Mouse (Mus musculus) MEL (cell line): ENCODE measurements around the gene Spsb1. TPM values are rescaled to one million over a fixed set of nuclear protein-coding genes. Genes with fewer than 3 reads are reported as not detected.

Experiments
- DNase-seq: peaks from one replicate; pipeline ENCODE4 v3.0.0; 2011; ENCODE audit warnings: low read depth, low spot score
- H3K27ac ChIP-seq: 2 replicates; pipeline ENCODE4 v1.5.1; 2012; ENCODE audit warnings: low read depth, mild to moderate bottlenecking, control low read depth, low read length, moderate library complexity; ENCODE audit not compliant: control insufficient read depth
- H3K27me3 ChIP-seq, 2 experiments: fragments of 150-350 bp in 1 of 2; sonication (generic) in 1 of 2; 2 replicates each; pipeline ENCODE4 v1.6.1; 2012; ENCODE audit warnings: low read length in 2 of 2, mild to moderate bottlenecking in 2 of 2, improper control_type of control experiment in 1 of 2, moderate library complexity in 1 of 2; ENCODE audit not compliant: insufficient read depth in 2 of 2, control insufficient read depth in 1 of 2
- H3K36me3 ChIP-seq, 2 experiments: 2 replicates each; pipeline ENCODE4 v1.6.1; 2012 to 2014; ENCODE audit warnings: low read length in 2 of 2, improper control_type of control experiment in 1 of 2, inconsistent platforms in 1 of 2, mild to moderate bottlenecking in 1 of 2; ENCODE audit not compliant: insufficient read depth in 2 of 2, control insufficient read depth in 1 of 2
- H3K4me1 ChIP-seq, 2 experiments: fragments of 150-350 bp in 1 of 2; sonication (generic) in 1 of 2; 2 replicates each; pipeline ENCODE4 v1.6.1; 2012; ENCODE audit warnings: low read length in 2 of 2, improper control_type of control experiment in 1 of 2, mild to moderate bottlenecking in 1 of 2; ENCODE audit not compliant: insufficient read depth in 2 of 2, control insufficient read depth in 1 of 2
- H3K4me3 ChIP-seq, 2 experiments: fragments of 150-350 bp in 1 of 2; sonication (generic) in 1 of 2; 2 replicates each; pipeline ENCODE4 v1.5.1; 2012; ENCODE audit warnings: low read depth in 2 of 2, low read length in 2 of 2, mild to moderate bottlenecking in 2 of 2, moderate library complexity in 2 of 2, control low read depth in 1 of 2, improper control_type of control experiment in 1 of 2; ENCODE audit not compliant: control insufficient read depth in 1 of 2, insufficient read depth in 1 of 2
- H3K79me2 ChIP-seq: 2 replicates; pipeline ENCODE4 v1.6.1; 2012; ENCODE audit warnings: mild to moderate bottlenecking, low read length, moderate library complexity; ENCODE audit not compliant: control insufficient read depth, poor library complexity, insufficient read depth
- H3K9ac ChIP-seq: 2 replicates; pipeline ENCODE4 v1.6.1; 2012; ENCODE audit warnings: low read depth, mild to moderate bottlenecking, control low read depth, low read length, moderate library complexity; ENCODE audit not compliant: control insufficient read depth, poor library complexity, severe bottlenecking
- H3K9me3 ChIP-seq: fragments of 150-350 bp; sonication (generic); replicated peaks from 2 replicates; pipeline ENCODE4 v1.6.1; 2012; ENCODE audit warnings: mild to moderate bottlenecking, low read length, improper control_type of control experiment, moderate library complexity; ENCODE audit not compliant: insufficient read depth
- CHD1 ChIP-seq: IDR thresholded peaks from 2 replicates; pipeline ENCODE4 v1.6.1; 2012; ENCODE audit warnings: low read depth, mild to moderate bottlenecking, inconsistent platforms, low read length, improper control_type of control experiment
- ELF1 ChIP-seq: IDR thresholded peaks from 2 replicates; pipeline ENCODE4 v1.6.1; 2014; ENCODE audit warnings: low read depth, mild to moderate bottlenecking, inconsistent platforms, low read length, improper control_type of control experiment, moderate library complexity
- EP300 ChIP-seq, 2 experiments: IDR thresholded peaks; 2 replicates each; pipeline ENCODE4 v1.6.1; 2011; ENCODE audit warnings: improper control_type of control experiment in 2 of 2, low read length in 2 of 2, low read depth in 1 of 2, mild to moderate bottlenecking in 1 of 2
- ETS1 ChIP-seq: IDR thresholded peaks from 2 replicates; pipeline ENCODE4 v1.6.1; 2012; ENCODE audit warnings: low read depth, mild to moderate bottlenecking, inconsistent platforms, low read length, improper control_type of control experiment, moderate library complexity
- MAZ ChIP-seq: IDR thresholded peaks from 2 replicates; pipeline ENCODE4 v1.6.1; 2012; ENCODE audit warnings: low read depth, mild to moderate bottlenecking, inconsistent platforms, low read length, improper control_type of control experiment
- MXI1 ChIP-seq: IDR thresholded peaks from 2 replicates; pipeline ENCODE4 v1.6.1; 2011; ENCODE audit warnings: mild to moderate bottlenecking, low read depth, low read length, improper control_type of control experiment
- MYB ChIP-seq: IDR thresholded peaks from 2 replicates; pipeline ENCODE4 v1.6.1; 2011; ENCODE audit warnings: mild to moderate bottlenecking, low read depth, low read length, improper control_type of control experiment
- NELFE ChIP-seq: IDR thresholded peaks from 2 replicates; pipeline ENCODE4 v1.6.1; 2011; ENCODE audit warnings: low read depth, low read length, improper control_type of control experiment
- NRF1 ChIP-seq: IDR thresholded peaks from 2 replicates; pipeline ENCODE4 v1.6.1; 2014; ENCODE audit warnings: low read depth, mild to moderate bottlenecking, inconsistent platforms, low read length, improper control_type of control experiment, moderate library complexity; ENCODE audit not compliant: poor library complexity, insufficient read depth, severe bottlenecking
- POLR2AphosphoS2 ChIP-seq: IDR thresholded peaks from 2 replicates; pipeline ENCODE4 v1.6.1; 2011; ENCODE audit warnings: low read length, improper control_type of control experiment
- SIN3A ChIP-seq: IDR thresholded peaks from 2 replicates; pipeline ENCODE4 v1.6.1; 2012; ENCODE audit warnings: low read length, improper control_type of control experiment, inconsistent platforms
- SMC3 ChIP-seq: IDR thresholded peaks from 2 replicates; pipeline ENCODE4 v1.6.1; 2011; ENCODE audit warnings: low read depth, low read length, improper control_type of control experiment
- TAL1 ChIP-seq: IDR thresholded peaks from 2 replicates; pipeline ENCODE4 v1.6.1; 2012; ENCODE audit warnings: mild to moderate bottlenecking, inconsistent platforms, low read length, moderate library complexity, mixed read lengths
- TBP ChIP-seq: IDR thresholded peaks from 2 replicates; pipeline ENCODE4 v1.8.0; 2011; ENCODE audit warnings: low read depth, low read length, improper control_type of control experiment
- polyA plus RNA-seq, 2 experiments: library from polyadenylated mRNA; stranded (reverse) in 1 of 2; unstranded in 1 of 2; fragments of >175 nt in 1 of 2; fragments of >200 nt in 1 of 2; gene quantifications; 2 replicates each; pipeline versions ENCODE4 v1.2.1 to v1.2.4; 2012; ENCODE audit warnings: low replicate concordance in 2 of 2, low read depth in 1 of 2; ENCODE audit not compliant: insufficient read length in 2 of 2, insufficient read depth in 1 of 2, missing spikeins in 1 of 2
- total RNA-seq: library from RNA; depleted of rRNA; stranded (reverse); fragments of 300-350 nt; gene quantifications from 2 replicates; pipeline ENCODE4 v1.2.3, GENCODE M21; 2012

Spsb1 gene
- total and polyA plus RNA-seq, 3 experiments: 0.12 to 0.25 TPM; not detected in 1

DNA sequence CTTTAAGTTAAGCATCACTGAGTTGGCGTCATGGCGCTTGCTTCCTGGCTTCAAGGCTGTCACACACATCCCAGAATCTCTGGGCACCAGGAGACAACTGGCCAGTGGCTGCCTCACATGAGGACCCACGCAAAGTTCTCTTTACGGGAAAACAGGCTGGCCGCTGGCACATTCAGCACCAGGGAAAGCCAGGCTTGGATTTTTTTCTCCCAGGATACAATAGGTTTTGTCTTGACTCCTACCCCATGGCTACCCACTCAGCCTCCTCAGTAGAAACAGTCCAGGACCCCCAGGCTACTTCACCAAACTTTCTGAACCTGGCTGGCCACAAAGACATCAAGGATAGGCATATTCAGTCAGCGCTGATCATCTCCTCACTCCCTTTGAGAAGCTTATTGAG, 19.4 kb downstream of the Spsb1 start:
- H3K27me3 ChIP-seq: peaks cover 3 to 16% of the 10 kb centered on the region in 2 experiments

DNA sequence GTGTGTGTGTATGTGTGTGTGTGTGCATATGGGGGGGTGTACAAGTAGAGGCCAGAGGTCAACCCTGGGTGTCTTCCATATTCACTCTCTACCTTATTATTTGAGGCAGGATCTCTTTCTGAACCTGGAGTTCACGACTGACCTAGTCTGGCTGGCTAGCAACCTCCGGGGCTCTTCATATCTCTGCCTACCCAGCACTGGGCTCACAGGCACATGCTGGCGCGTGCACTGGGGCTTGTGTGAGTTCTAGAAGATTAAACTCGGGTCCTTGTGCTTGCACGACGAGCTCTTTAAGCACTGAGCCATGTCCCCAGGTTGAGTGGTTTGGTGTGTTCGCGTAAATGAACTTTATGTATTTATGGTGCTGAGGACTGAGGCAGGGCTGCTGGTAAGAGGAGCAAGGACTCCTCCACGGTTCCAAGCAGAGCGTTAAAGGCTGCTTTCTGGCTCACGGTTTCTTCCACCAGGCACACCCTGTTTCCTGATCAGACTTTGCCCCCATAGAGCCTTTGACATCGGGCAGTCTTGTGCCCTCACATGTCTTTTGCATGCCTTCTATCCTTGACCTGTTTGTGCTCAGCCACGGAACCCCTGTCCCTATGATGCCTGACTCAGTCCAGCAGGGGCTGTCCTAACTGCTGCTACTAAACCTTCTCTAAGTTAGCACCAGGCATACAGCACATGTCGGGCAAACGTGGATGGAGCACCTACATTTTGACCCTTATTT, 21.2 kb downstream of the Spsb1 start:
- no peaks in the 10 kb centered on the region for H3K9me3 ChIP-seq
- H3K27me3 ChIP-seq: peaks cover 3 to 16% of the 10 kb centered on the region in 2 experiments
- DNase-seq: no peak
- no peaks in the 10 kb centered on the region for H3K79me2 ChIP-seq
- H3K4me1 ChIP-seq: no peaks in the 10 kb centered on the region
- H3K36me3 ChIP-seq: no peaks in the 10 kb centered on the region
- no peak overlapping the region for H3K4me3 ChIP-seq
- TF ChIP-seq SIN3A: no peak
- no peak overlapping the region for H3K27ac ChIP-seq
- H3K9ac ChIP-seq: no peak overlapping the region

More for the DNA sequence above, 19.4 kb downstream of the Spsb1 start:
- Histone ChIP-seq H3K27ac (no peak overlapping the region), H3K9ac (no peak overlapping the region), H3K79me2 (no peaks in the 10 kb centered on the region), H3K9me3 (no peaks in the 10 kb centered on the region), H3K36me3 (no peaks in the 10 kb centered on the region), H3K4me1 (no peaks in the 10 kb centered on the region), H3K4me3 (no peak overlapping the region)
- no peak for DNase-seq
- TF ChIP-seq NRF1: no peak
- TF ChIP-seq TAL1: no peak
- TF ChIP-seq MYB: no peak
- no peak for TF ChIP-seq SIN3A
- no peak for TF ChIP-seq ELF1
- TF ChIP-seq NELFE: no peak

DNA sequence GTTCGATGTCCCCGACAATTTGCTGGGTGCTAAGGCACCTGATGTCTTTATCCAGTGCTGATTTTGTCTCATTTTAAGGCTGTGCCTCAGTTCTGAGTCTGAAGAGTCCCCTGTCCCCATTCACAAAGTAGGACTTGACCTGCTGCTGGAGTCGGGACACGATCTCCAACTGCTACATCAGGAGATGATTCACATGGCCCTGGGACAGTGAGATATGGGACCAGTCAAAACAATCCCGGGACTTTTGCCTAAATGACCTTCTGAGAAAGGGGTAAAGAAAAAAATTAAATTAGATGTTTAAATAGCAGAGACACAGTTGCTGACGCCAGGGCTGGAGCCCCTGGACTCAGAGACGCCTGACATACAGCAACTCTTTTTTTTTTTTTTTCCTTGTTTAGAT, 21.8 kb downstream of the Spsb1 start:
- H3K4me3 ChIP-seq: no peak overlapping the region
- H3K9ac ChIP-seq: no peak overlapping the region
- H3K36me3 ChIP-seq: no peaks in the 10 kb centered on the region
- H3K27me3 ChIP-seq: peaks cover 3 to 18% of the 10 kb centered on the region in 2 experiments
- H3K79me2 ChIP-seq: no peaks in the 10 kb centered on the region
- no peaks in the 10 kb centered on the region for H3K4me1 ChIP-seq
- no peaks in the 10 kb centered on the region for H3K9me3 ChIP-seq
- no peak for TF ChIP-seq CHD1
- TF ChIP-seq SIN3A: no peak
- TF ChIP-seq MAZ: no peak
- TF ChIP-seq TBP: no peak
- TF ChIP-seq MXI1: no peak
- TF ChIP-seq POLR2AphosphoS2: no peak
- no peak for TF ChIP-seq EP300 (IDR thresholded peaks at IDR 0.05; ENCODE audit: low read depth in 1 of 2, low read length in 2 of 2)
- no peak for TF ChIP-seq SMC3
- no peak for TF ChIP-seq ETS1
- no peak for DNase-seq
- no peak overlapping the region for H3K27ac ChIP-seq
